Mouse (Mus musculus) hindbrain, embryonic 13.5 days (tissue): ENCODE results near the gene Zbtb21. TPM values are rescaled to one million over a fixed set of nuclear protein-coding genes. Genes with fewer than 3 reads are reported as not detected.

Experiments
- ATAC-seq: fragments of 200-750 bp; cut with Nextera tagmentation; 2 replicates; pipeline ENCODE4 v1.8.0; 2017; ENCODE audit warnings: moderate TSS enrichment; ENCODE audit not compliant: low FRiP score
- H3K27ac ChIP-seq: fragments of 300-500 bp; sonication (generic); 2 replicates; pipeline ENCODE4 v1.5.1; 2015; ENCODE audit warnings: inconsistent platforms, mild to moderate bottlenecking, moderate library complexity
- H3K27me3 ChIP-seq: fragments of 300-500 bp; sonication (generic); 2 replicates; pipeline ENCODE4 v1.6.1; 2015; ENCODE audit warnings: mild to moderate bottlenecking, inconsistent platforms
- H3K36me3 ChIP-seq: fragments of 300-500 bp; sonication (generic); 2 replicates; pipeline ENCODE4 v1.6.1; 2015; ENCODE audit warnings: mild to moderate bottlenecking, inconsistent platforms
- H3K4me1 ChIP-seq: fragments of 300-500 bp; sonication (generic); replicated peaks from 2 replicates; pipeline ENCODE4 v1.6.1; 2015; ENCODE audit warnings: inconsistent platforms
- H3K4me2 ChIP-seq: fragments of 300-500 bp; sonication (generic); 2 replicates; pipeline ENCODE4 v1.6.1; 2015; ENCODE audit warnings: inconsistent platforms, mild to moderate bottlenecking, moderate library complexity
- H3K4me3 ChIP-seq: fragments of 300-500 bp; sonication (generic); 2 replicates; pipeline ENCODE4 v1.5.1; 2015; ENCODE audit warnings: mild to moderate bottlenecking, inconsistent platforms
- H3K9ac ChIP-seq: fragments of 300-500 bp; sonication (generic); 2 replicates; pipeline ENCODE4 v1.6.1; 2015; ENCODE audit warnings: mild to moderate bottlenecking, inconsistent platforms
- H3K9me3 ChIP-seq: fragments of 300-500 bp; sonication (generic); 2 replicates; pipeline ENCODE4 v1.6.1; 2016; ENCODE audit warnings: inconsistent platforms
- WGBS: fragments of 180-500 bp; shearing (Covaris S2); methylation state at CpG from one replicate; pipeline ENCODE4 v1.1.7; 2015; 5-methylcytosine and 5-hydroxymethylcytosine counted together
- polyA plus RNA-seq: library from polyadenylated mRNA; unstranded; fragments of >200 nt; fragmentation: Nextera tagmentation; extraction: Ambion mirVana; gene quantifications from 2 replicates; pipeline ENCODE4 v1.2.1, GENCODE M21; 2015

Zbtb21 gene
- polyA plus RNA-seq, 1 experiment from 2014 or later: 12.3 TPM

GRCm38 (mm10) chr16:97935815-97936214 is 26.6 kb downstream of the Zbtb21 start:
- H3K9me3 ChIP-seq: no peaks in the 10 kb centered on the region
- no peaks in the 10 kb centered on the region for H3K27me3 ChIP-seq
- ATAC-seq: no peak
- H3K4me3 ChIP-seq: no peak overlapping the region
- no peak overlapping the region for H3K4me2 ChIP-seq
- WGBS: 84% methylated on average over 3 of the region's 3 CpGs
- H3K9ac ChIP-seq: no peak overlapping the region
- peaks cover 3% of the 10 kb centered on the region; the same call in 1 of the 2 replicates for H3K36me3 ChIP-seq
- H3K4me1 ChIP-seq: no peaks in the 10 kb centered on the region
- no peak overlapping the region for H3K27ac ChIP-seq

GRCm38 (mm10) chr16:97930231-97930630 is 32.2 kb downstream of the Zbtb21 start:
- Histone ChIP-seq H3K36me3 (no peaks in the 10 kb centered on the region), H3K9ac (no peak overlapping the region), H3K9me3 (no peaks in the 10 kb centered on the region), H3K4me1 (no peaks in the 10 kb centered on the region), H3K27ac (no peak overlapping the region), H3K4me3 (no peak overlapping the region), H3K4me2 (no peak overlapping the region), H3K27me3 (no peaks in the 10 kb centered on the region)
- no peak for ATAC-seq

GRCm38 (mm10) chr16:97929520-97929919 is 32.9 kb downstream of the Zbtb21 start:
- Histone ChIP-seq H3K27me3 (no peaks in the 10 kb centered on the region), H3K4me3 (no peak overlapping the region), H3K4me1 (no peaks in the 10 kb centered on the region), H3K36me3 (no peaks in the 10 kb centered on the region), H3K27ac (no peak overlapping the region), H3K9ac (no peak overlapping the region), H3K4me2 (no peak overlapping the region), H3K9me3 (no peaks in the 10 kb centered on the region)
- 61% methylated on average over 1 of the region's 1 CpGs for WGBS
- no peak for ATAC-seq

- no peaks in the 10 kb centered on the region for H3K27me3 ChIP-seq
- no peak overlapping the region for H3K4me2 ChIP-seq
- 89% methylated on average over 3 of the region's 3 CpGs for WGBS
- no peak overlapping the region for H3K27ac ChIP-seq
- no peaks in the 10 kb centered on the region for H3K9me3 ChIP-seq
- H3K36me3 ChIP-seq: no peaks in the 10 kb centered on the region
- H3K4me3 ChIP-seq: no peak overlapping the region
- ATAC-seq: no peak
- H3K4me1 ChIP-seq: no peaks in the 10 kb centered on the region
- H3K9ac ChIP-seq: no peak overlapping the region
These were observed 35.0 kb downstream of the Zbtb21 start for GRCm38 (mm10) chr16:97927331-97927938.

GRCm38 (mm10) chr16:97926381-97926780 is 36.0 kb downstream of the Zbtb21 start:
- Histone ChIP-seq H3K9ac (no peak overlapping the region), H3K27ac (no peak overlapping the region), H3K27me3 (no peaks in the 10 kb centered on the region), H3K4me3 (no peak overlapping the region), H3K36me3 (no peaks in the 10 kb centered on the region), H3K9me3 (no peaks in the 10 kb centered on the region), H3K4me1 (peaks cover 5% of the 10 kb centered on the region), H3K4me2 (no peak overlapping the region)
- no peak for ATAC-seq
- WGBS: 90% methylated on average over 9 of the region's 9 CpGs

- no peaks in the 10 kb centered on the region for H3K9me3 ChIP-seq
- no peaks in the 10 kb centered on the region for H3K36me3 ChIP-seq
- no peak overlapping the region for H3K9ac ChIP-seq
- H3K4me3 ChIP-seq: no peak overlapping the region
- 81% methylated on average over 2 of the region's 2 CpGs for WGBS
- H3K4me2 ChIP-seq: no peak overlapping the region
- no peaks in the 10 kb centered on the region for H3K27me3 ChIP-seq
- ATAC-seq: no peak
- peaks cover 11% of the 10 kb centered on the region for H3K4me1 ChIP-seq
- H3K27ac ChIP-seq: no peak overlapping the region
These were observed 36.7 kb downstream of the Zbtb21 start for GRCm38 (mm10) chr16:97925760-97926159.

- no peaks in the 10 kb centered on the region for H3K36me3 ChIP-seq
- H3K4me2 ChIP-seq: no peak overlapping the region
- no peak for ATAC-seq
These were observed 38.7 kb downstream of the Zbtb21 start for GRCm38 (mm10) chr16:97923700-97924099.

GRCm38 (mm10) chr16:97922779-97923126 is 39.7 kb downstream of the Zbtb21 start:
- no peak; the same call in 1 of the 2 replicates for ATAC-seq
- peak overlapping the region; percentile 85 for H3K4me3 ChIP-seq
- H3K4me1 ChIP-seq: peaks cover 17% of the 10 kb centered on the region
- H3K9me3 ChIP-seq: no peaks in the 10 kb centered on the region
- H3K36me3 ChIP-seq: no peaks in the 10 kb centered on the region
- 2% methylated on average over 9 of the region's 9 CpGs for WGBS
- peak overlapping the region; percentile 90 for H3K9ac ChIP-seq
- peak overlapping the region; percentile 93 for H3K4me2 ChIP-seq
- no peaks in the 10 kb centered on the region for H3K27me3 ChIP-seq
- H3K27ac ChIP-seq: no peak overlapping the region

More at GRCm38 (mm10) chr16:97923700-97924099, 38.7 kb downstream of the Zbtb21 start:
- Histone ChIP-seq H3K27ac (no peak overlapping the region), H3K9ac (no peak overlapping the region), H3K27me3 (no peaks in the 10 kb centered on the region), H3K4me3 (no peak overlapping the region), H3K9me3 (no peaks in the 10 kb centered on the region), H3K4me1 (peaks cover 17% of the 10 kb centered on the region)
- WGBS: 79% methylated on average over 1 of the region's 1 CpGs

GRCm38 (mm10) chr16:97921961-97922778 is 40.3 kb downstream of the Zbtb21 start:
- WGBS: 0% methylated on average over 75 of the region's 75 CpGs
- H3K27me3 ChIP-seq: no peaks in the 10 kb centered on the region
- no peaks in the 10 kb centered on the region for H3K36me3 ChIP-seq
- H3K9me3 ChIP-seq: no peaks in the 10 kb centered on the region
- ATAC-seq: peak; percentile 95
- H3K9ac ChIP-seq: peak overlapping the region; percentile 90
- peak overlapping the region; percentile 81 for H3K27ac ChIP-seq
- H3K4me1 ChIP-seq: peaks cover 17% of the 10 kb centered on the region
- H3K4me3 ChIP-seq: peak overlapping the region; percentile 85
- H3K4me2 ChIP-seq: peak overlapping the region; percentile 93

- no peaks in the 10 kb centered on the region for H3K36me3 ChIP-seq
- no peak overlapping the region for H3K9ac ChIP-seq
- no peaks in the 10 kb centered on the region for H3K9me3 ChIP-seq
- H3K4me3 ChIP-seq: no peak overlapping the region
- no peak overlapping the region for H3K4me2 ChIP-seq
- H3K27me3 ChIP-seq: no peaks in the 10 kb centered on the region
- peaks cover 17% of the 10 kb centered on the region for H3K4me1 ChIP-seq
- H3K27ac ChIP-seq: no peak overlapping the region
- no peak for ATAC-seq
- WGBS: 97% methylated on average over 1 of the region's 1 CpGs
These were observed 41.8 kb downstream of the Zbtb21 start for GRCm38 (mm10) chr16:97920621-97921020.

- H3K4me1 ChIP-seq: peaks cover 17% of the 10 kb centered on the region
- no peak overlapping the region for H3K9ac ChIP-seq
- no peak overlapping the region for H3K4me2 ChIP-seq
- H3K36me3 ChIP-seq: no peaks in the 10 kb centered on the region
- H3K4me3 ChIP-seq: no peak overlapping the region
- ATAC-seq: no peak
- H3K9me3 ChIP-seq: no peaks in the 10 kb centered on the region
- 30% methylated on average over 2 of the region's 2 CpGs for WGBS
- H3K27me3 ChIP-seq: no peaks in the 10 kb centered on the region
- no peak overlapping the region for H3K27ac ChIP-seq
These were observed 42.6 kb downstream of the Zbtb21 start for GRCm38 (mm10) chr16:97919793-97920192.

GRCm38 (mm10) chr16:97912873-97913272 is 49.5 kb downstream of the Zbtb21 start:
- no peak overlapping the region for H3K9ac ChIP-seq
- H3K4me1 ChIP-seq: no peaks in the 10 kb centered on the region
- no peaks in the 10 kb centered on the region for H3K27me3 ChIP-seq
- no peak overlapping the region for H3K27ac ChIP-seq
- H3K36me3 ChIP-seq: no peaks in the 10 kb centered on the region
- H3K9me3 ChIP-seq: no peaks in the 10 kb centered on the region
- ATAC-seq: no peak
- no peak overlapping the region for H3K4me3 ChIP-seq
- H3K4me2 ChIP-seq: no peak overlapping the region

GRCm38 (mm10) chr16:97909356-97909755 is 53.1 kb downstream of the Zbtb21 start:
- ATAC-seq: no peak
- no peak overlapping the region for H3K4me2 ChIP-seq
- H3K4me1 ChIP-seq: no peaks in the 10 kb centered on the region
- H3K36me3 ChIP-seq: no peaks in the 10 kb centered on the region
- no peak overlapping the region for H3K9ac ChIP-seq
- H3K9me3 ChIP-seq: no peaks in the 10 kb centered on the region
- H3K27me3 ChIP-seq: no peaks in the 10 kb centered on the region
- H3K4me3 ChIP-seq: no peak overlapping the region
- no peak overlapping the region for H3K27ac ChIP-seq
- WGBS: 95% methylated on average over 1 of the region's 1 CpGs
